Mouse (Mus musculus) hindbrain, embryonic 12.5 days (tissue): ENCODE results near the gene Gm13275. TPM values are rescaled to one million over a fixed set of nuclear protein-coding genes. Genes with fewer than 3 reads are reported as not detected.
"Not testable (repeated sequence)": the region's sequence is repeated elsewhere in the genome, so short reads cannot be mapped to it uniquely, and the experiment has no call there.

Experiments used
- ATAC-seq: fragments of 200-750 bp; cut with Nextera tagmentation; 2 replicates; pipeline ENCODE4 v1.8.0; 2017; ENCODE audit warnings: moderate TSS enrichment; ENCODE audit not compliant: low FRiP score
- H3K27ac ChIP-seq: fragments of 300-500 bp; sonication (generic); 2 replicates; pipeline ENCODE4 v1.5.1; 2016; ENCODE audit warnings: mild to moderate bottlenecking
- H3K27me3 ChIP-seq: fragments of 300-500 bp; sonication (generic); 2 replicates; pipeline ENCODE4 v1.6.1; 2016; ENCODE audit warnings: mild to moderate bottlenecking
- H3K36me3 ChIP-seq: fragments of 300-500 bp; sonication (generic); 2 replicates; pipeline ENCODE4 v1.6.1; 2016; ENCODE audit warnings: mild to moderate bottlenecking
- H3K4me1 ChIP-seq: fragments of 300-500 bp; sonication (generic); 2 replicates; pipeline ENCODE4 v1.6.1; 2016
- H3K4me2 ChIP-seq: fragments of 300-500 bp; sonication (generic); replicated peaks from 2 replicates; pipeline ENCODE4 v1.6.1; 2016; ENCODE audit warnings: mild to moderate bottlenecking
- H3K4me3 ChIP-seq: fragments of 300-500 bp; sonication (generic); 2 replicates; pipeline ENCODE4 v1.5.1; 2016; ENCODE audit warnings: mild to moderate bottlenecking
- H3K9ac ChIP-seq: fragments of 300-500 bp; sonication (generic); 2 replicates; pipeline ENCODE4 v1.6.1; 2016; ENCODE audit warnings: mild to moderate bottlenecking, moderate library complexity
- H3K9me3 ChIP-seq: fragments of 300-500 bp; sonication (generic); replicated peaks from 2 replicates; pipeline ENCODE4 v1.6.1; 2016; ENCODE audit warnings: mild to moderate bottlenecking
- WGBS: fragments of 180-500 bp; shearing (Covaris S2); methylation state at CpG from one replicate; pipeline ENCODE4 v1.1.7; 2016; 5-methylcytosine and 5-hydroxymethylcytosine counted together
- polyA plus RNA-seq: library from polyadenylated mRNA; unstranded; fragments of >200 nt; fragmentation: Nextera tagmentation; extraction: Ambion mirVana; gene quantifications from 2 replicates; pipeline ENCODE4 v1.2.1, GENCODE M21; 2016

The Gm13275 gene
- polyA plus RNA-seq, 1 experiment from 2014 or later: not detected

DNA sequence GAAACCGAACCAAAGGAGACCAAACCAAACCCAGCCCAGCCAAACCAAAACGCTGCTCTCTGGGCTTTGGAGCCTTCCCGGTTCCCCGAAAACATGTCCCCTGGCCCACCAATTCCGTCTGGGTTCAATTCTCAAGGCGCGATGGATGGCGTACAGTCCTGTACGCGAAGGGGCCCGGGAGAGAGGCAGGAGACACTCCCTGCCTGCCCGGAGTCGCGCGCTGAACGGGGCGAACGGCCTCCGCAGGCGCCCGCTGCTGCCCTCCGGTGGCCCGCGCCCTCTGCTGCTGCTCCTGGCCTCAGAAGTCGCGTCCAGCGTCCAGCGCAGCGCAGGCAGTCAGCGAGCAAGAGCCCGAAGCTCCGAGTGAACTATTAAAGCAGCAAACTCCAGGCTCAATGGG lies 20.8 kb upstream of the Gm13275 start, which contains the start of gene Gm13290:
Gene Gm13290, plus strand, starts transcription at position 301 of the 400 bp plus-strand sequence.
- not testable (repeated sequence) for H3K4me2 ChIP-seq, H3K36me3 ChIP-seq, H3K9me3 ChIP-seq, H3K4me3 ChIP-seq, H3K9ac ChIP-seq, H3K27me3 ChIP-seq, H3K4me1 ChIP-seq, ATAC-seq, H3K27ac ChIP-seq
- no CpG with 5 or more reads among the region's 32 CpGs for WGBS

DNA sequence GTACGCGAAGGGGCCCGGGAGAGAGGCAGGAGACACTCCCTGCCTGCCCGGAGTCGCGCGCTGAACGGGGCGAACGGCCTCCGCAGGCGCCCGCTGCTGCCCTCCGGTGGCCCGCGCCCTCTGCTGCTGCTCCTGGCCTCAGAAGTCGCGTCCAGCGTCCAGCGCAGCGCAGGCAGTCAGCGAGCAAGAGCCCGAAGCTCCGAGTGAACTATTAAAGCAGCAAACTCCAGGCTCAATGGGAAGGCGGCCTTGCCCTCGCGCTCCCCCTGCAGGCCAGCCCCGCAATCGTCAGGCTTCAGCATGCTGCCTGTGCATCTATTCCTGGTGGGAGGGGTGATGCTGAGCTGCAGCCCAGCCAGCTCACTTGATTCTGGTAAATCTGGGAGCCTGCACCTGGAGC lies 17.7 kb upstream of the Gm13275 start, which contains the start of gene Gm13289:
Gene Gm13289, plus strand, starts transcription at position 301 of the 400 bp plus-strand sequence.
- not testable (repeated sequence) for H3K9me3 ChIP-seq, H3K4me2 ChIP-seq, H3K9ac ChIP-seq, H3K4me1 ChIP-seq, H3K4me3 ChIP-seq, ATAC-seq, H3K27me3 ChIP-seq, H3K27ac ChIP-seq, H3K36me3 ChIP-seq
- no CpG with 5 or more reads among the region's 29 CpGs for WGBS

DNA sequence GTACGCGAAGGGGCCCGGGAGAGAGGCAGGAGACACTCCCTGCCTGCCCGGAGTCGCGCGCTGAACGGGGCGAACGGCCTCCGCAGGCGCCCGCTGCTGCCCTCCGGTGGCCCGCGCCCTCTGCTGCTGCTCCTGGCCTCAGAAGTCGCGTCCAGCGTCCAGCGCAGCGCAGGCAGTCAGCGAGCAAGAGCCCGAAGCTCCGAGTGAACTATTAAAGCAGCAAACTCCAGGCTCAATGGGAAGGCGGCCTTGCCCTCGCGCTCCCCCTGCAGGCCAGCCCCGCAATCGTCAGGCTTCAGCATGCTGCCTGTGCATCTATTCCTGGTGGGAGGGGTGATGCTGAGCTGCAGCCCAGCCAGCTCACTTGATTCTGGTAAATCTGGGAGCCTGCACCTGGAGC lies 14.7 kb upstream of the Gm13275 start, which contains the start of gene Gm13272:
Gene Gm13272, plus strand, starts transcription at position 301 of the 400 bp plus-strand sequence.
- H3K9me3 ChIP-seq, ATAC-seq, H3K27me3 ChIP-seq, H3K9ac ChIP-seq, H3K27ac ChIP-seq, H3K36me3 ChIP-seq, H3K4me1 ChIP-seq, H3K4me3 ChIP-seq, H3K4me2 ChIP-seq: not testable (repeated sequence)
- no CpG with 5 or more reads among the region's 29 CpGs for WGBS

DNA sequence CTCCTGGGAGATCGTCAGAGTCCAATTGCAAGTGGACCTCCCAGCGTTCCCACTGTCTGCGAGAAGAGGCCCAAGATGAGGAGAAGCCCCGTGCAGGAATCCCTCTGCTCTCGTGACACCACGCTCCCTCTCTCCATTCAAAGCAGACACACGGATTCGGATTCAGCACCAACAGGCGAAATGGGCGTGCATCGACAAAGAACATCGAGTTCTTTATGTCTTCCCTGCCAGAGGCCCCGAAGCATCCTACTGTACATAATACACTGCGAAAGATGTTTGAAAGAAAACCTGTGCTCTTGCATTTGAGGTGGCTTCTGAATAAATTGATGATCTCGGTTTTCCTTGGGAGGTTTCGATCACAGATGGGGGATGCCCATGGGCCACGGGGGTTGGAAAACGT lies 14.0 kb upstream of the Gm13275 start:
- not testable (repeated sequence) for H3K4me2 ChIP-seq
- WGBS: 57% methylated on average over 14 of the region's 18 CpGs

DNA sequence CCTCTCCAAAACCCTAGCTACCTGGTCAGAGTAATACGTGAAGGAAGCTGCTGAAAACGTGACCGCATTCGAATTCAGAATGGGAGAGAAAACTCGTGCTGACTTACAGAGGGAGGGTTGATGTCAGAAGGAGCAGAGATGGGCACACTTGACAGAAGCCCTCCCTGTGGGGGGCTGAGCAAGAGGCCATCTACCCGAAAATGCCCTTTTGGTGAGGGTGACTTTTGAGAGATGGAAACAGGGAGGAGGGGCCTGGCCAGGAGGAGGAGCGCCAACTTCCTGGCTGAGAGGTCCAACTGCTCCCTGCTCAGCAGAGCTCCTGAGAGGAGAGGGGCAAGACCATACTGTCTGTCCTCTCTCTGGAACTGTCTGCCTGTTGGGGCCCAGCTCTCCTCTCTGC lies 12.5 kb upstream of the Gm13275 start, which contains the start of gene Ifnz:
Gene Ifnz, plus strand, starts transcription at position 301 of the 400 bp plus-strand sequence.
- not testable (repeated sequence) for H3K4me3 ChIP-seq, H3K9me3 ChIP-seq, H3K36me3 ChIP-seq

More for the DNA sequence above, 14.0 kb upstream of the Gm13275 start:
- H3K9me3 ChIP-seq, H3K27ac ChIP-seq, H3K36me3 ChIP-seq, H3K27me3 ChIP-seq, ATAC-seq, H3K9ac ChIP-seq, H3K4me3 ChIP-seq, H3K4me1 ChIP-seq: not testable (repeated sequence)

DNA sequence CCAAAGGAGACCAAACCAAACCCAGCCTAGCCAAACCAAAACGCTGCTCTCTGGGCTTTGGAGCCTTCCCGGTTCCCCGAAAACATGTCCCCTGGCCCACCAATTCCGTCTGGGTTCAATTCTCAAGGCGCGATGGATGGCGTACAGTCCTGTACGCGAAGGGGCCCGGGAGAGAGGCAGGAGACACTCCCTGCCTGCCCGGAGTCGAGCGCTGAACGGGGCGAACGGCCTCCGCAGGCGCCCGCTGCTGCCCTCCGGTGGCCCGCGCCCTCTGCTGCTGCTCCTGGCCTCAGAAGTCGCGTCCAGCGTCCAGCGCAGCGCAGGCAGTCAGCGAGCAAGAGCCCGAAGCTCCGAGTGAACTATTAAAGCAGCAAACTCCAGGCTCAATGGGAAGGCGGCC lies 12.0 kb upstream of the Gm13275 start:
- H3K27me3 ChIP-seq, H3K36me3 ChIP-seq, ATAC-seq, H3K27ac ChIP-seq, H3K9me3 ChIP-seq, H3K4me3 ChIP-seq, H3K9ac ChIP-seq, H3K4me1 ChIP-seq: not testable (repeated sequence)
- WGBS: 0% methylated on average over 1 of the region's 31 CpGs
- peak overlapping the region; percentile 41 for H3K4me2 ChIP-seq

More for the DNA sequence above, 12.5 kb upstream of the Gm13275 start, which contains the start of gene Ifnz:
- ATAC-seq, H3K9ac ChIP-seq, H3K27me3 ChIP-seq, H3K4me1 ChIP-seq, H3K27ac ChIP-seq: not testable (repeated sequence)
- WGBS: 12% methylated on average over 5 of the region's 7 CpGs
- peak within 1 kb of the TSS; percentile 41 for H3K4me2 ChIP-seq

DNA sequence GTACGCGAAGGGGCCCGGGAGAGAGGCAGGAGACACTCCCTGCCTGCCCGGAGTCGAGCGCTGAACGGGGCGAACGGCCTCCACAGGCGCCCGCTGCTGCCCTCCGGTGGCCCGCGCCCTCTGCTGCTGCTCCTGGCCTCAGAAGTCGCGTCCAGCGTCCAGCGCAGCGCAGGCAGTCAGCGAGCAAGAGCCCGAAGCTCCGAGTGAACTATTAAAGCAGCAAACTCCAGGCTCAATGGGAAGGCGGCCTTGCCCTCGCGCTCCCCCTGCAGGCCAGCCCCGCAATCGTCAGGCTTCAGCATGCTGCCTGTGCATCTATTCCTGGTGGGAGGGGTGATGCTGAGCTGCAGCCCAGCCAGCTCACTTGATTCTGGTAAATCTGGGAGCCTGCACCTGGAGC lies 8.9 kb upstream of the Gm13275 start, which contains the start of gene Gm13276:
Gene Gm13276, plus strand, starts transcription at position 301 of the 400 bp plus-strand sequence.
- H3K9ac ChIP-seq, H3K27ac ChIP-seq, H3K4me2 ChIP-seq, H3K9me3 ChIP-seq, H3K4me3 ChIP-seq, H3K4me1 ChIP-seq, H3K27me3 ChIP-seq, H3K36me3 ChIP-seq, ATAC-seq: not testable (repeated sequence)
- no CpG with 5 or more reads among the region's 27 CpGs for WGBS

DNA sequence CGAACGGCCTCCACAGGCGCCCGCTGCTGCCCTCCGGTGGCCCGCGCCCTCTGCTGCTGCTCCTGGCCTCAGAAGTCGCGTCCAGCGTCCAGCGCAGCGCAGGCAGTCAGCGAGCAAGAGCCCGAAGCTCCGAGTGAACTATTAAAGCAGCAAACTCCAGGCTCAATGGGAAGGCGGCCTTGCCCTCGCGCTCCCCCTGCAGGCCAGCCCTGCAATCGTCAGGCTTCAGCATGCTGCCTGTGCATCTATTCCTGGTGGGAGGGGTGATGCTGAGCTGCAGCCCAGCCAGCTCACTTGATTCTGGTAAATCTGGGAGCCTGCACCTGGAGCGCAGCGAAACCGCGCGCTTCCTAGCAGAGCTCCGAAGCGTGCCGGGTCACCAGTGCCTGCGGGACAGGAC lies 5.9 kb upstream of the Gm13275 start, which contains the start of gene Gm13277:
Gene Gm13277, plus strand, starts transcription at position 231 of the 400 bp plus-strand sequence.
- 0% methylated on average over 4 of the region's 28 CpGs for WGBS
- not testable (repeated sequence) for H3K9me3 ChIP-seq, H3K4me2 ChIP-seq, H3K4me1 ChIP-seq, H3K36me3 ChIP-seq, H3K9ac ChIP-seq, ATAC-seq, H3K4me3 ChIP-seq, H3K27me3 ChIP-seq, H3K27ac ChIP-seq

DNA sequence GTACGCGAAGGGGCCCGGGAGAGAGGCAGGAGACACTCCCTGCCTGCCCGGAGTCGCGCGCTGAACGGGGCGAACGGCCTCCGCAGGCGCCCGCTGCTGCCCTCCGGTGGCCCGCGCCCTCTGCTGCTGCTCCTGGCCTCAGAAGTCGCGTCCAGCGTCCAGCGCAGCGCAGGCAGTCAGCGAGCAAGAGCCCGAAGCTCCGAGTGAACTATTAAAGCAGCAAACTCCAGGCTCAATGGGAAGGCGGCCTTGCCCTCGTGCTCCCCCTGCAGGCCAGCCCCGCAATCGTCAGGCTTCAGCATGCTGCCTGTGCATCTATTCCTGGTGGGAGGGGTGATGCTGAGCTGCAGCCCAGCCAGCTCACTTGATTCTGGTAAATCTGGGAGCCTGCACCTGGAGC lies 3.0 kb upstream of the Gm13275 start, which contains the start of gene Gm13278:
Gene Gm13278, plus strand, starts transcription at position 301 of the 400 bp plus-strand sequence.
- not testable (repeated sequence) for H3K4me2 ChIP-seq, H3K9me3 ChIP-seq, H3K27me3 ChIP-seq, H3K9ac ChIP-seq, H3K36me3 ChIP-seq, ATAC-seq, H3K4me3 ChIP-seq, H3K4me1 ChIP-seq, H3K27ac ChIP-seq
- WGBS: no CpG with 5 or more reads among the region's 28 CpGs

DNA sequence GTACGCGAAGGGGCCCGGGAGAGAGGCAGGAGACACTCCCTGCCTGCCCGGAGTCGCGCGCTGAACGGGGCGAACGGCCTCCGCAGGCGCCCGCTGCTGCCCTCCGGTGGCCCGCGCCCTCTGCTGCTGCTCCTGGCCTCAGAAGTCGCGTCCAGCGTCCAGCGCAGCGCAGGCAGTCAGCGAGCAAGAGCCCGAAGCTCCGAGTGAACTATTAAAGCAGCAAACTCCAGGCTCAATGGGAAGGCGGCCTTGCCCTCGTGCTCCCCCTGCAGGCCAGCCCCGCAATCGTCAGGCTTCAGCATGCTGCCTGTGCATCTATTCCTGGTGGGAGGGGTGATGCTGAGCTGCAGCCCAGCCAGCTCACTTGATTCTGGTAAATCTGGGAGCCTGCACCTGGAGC lies 2.8 kb downstream of the Gm13275 start, which contains the start of gene Gm13279:
Gene Gm13279, plus strand, starts transcription at position 301 of the 400 bp plus-strand sequence.
- no CpG with 5 or more reads among the region's 28 CpGs for WGBS
- not testable (repeated sequence) for H3K9me3 ChIP-seq, H3K36me3 ChIP-seq, H3K4me2 ChIP-seq, ATAC-seq, H3K4me3 ChIP-seq, H3K27me3 ChIP-seq, H3K27ac ChIP-seq, H3K9ac ChIP-seq, H3K4me1 ChIP-seq

DNA sequence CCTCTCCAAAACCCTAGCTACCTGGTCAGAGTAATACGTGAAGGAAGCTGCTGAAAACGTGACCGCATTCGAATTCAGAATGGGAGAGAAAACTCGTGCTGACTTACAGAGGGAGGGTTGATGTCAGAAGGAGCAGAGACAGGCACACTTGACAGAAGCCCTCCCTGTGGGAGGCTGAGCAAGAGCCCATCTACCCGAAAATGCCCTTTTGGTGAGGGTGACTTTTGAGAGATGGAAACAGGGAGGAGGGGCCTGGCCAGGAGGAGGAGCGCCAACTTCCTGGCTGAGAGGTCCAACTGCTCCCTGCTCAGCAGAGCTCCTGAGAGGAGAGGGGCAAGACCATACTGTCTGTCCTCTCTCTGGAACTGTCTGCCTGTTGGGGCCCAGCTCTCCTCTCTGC lies 5.1 kb downstream of the Gm13275 start, which contains the start of gene Gm13285:
Gene Gm13285, plus strand, starts transcription at position 301 of the 400 bp plus-strand sequence.
- H3K9me3 ChIP-seq, H3K27me3 ChIP-seq, H3K36me3 ChIP-seq, H3K4me2 ChIP-seq, H3K4me1 ChIP-seq, H3K27ac ChIP-seq, H3K4me3 ChIP-seq, ATAC-seq, H3K9ac ChIP-seq: not testable (repeated sequence)
- WGBS: 13% methylated on average over 5 of the region's 7 CpGs

DNA sequence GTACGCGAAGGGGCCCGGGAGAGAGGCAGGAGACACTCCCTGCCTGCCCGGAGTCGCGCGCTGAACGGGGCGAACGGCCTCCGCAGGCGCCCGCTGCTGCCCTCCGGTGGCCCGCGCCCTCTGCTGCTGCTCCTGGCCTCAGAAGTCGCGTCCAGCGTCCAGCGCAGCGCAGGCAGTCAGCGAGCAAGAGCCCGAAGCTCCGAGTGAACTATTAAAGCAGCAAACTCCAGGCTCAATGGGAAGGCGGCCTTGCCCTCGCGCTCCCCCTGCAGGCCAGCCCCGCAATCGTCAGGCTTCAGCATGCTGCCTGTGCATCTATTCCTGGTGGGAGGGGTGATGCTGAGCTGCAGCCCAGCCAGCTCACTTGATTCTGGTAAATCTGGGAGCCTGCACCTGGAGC lies 8.7 kb downstream of the Gm13275 start, which contains the start of gene Gm13287:
Gene Gm13287, plus strand, starts transcription at position 301 of the 400 bp plus-strand sequence.
- not testable (repeated sequence) for H3K36me3 ChIP-seq, H3K4me3 ChIP-seq, H3K4me2 ChIP-seq, H3K9me3 ChIP-seq, H3K9ac ChIP-seq, H3K27me3 ChIP-seq, ATAC-seq, H3K4me1 ChIP-seq, H3K27ac ChIP-seq
- no CpG with 5 or more reads among the region's 29 CpGs for WGBS

DNA sequence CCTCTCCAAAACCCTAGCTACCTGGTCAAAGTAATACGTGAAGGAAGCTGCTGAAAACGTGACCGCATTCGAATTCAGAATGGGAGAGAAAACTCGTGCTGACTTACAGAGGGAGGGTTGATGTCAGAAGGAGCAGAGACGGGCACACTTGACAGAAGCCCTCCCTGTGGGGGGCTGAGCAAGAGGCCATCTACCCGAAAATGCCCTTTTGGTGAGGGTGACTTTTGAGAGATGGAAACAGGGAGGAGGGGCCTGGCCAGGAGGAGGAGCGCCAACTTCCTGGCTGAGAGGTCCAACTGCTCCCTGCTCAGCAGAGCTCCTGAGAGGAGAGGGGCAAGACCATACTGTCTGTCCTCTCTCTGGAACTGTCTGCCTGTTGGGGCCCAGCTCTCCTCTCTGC lies 10.9 kb downstream of the Gm13275 start, which contains the start of gene Gm13288:
Gene Gm13288, plus strand, starts transcription at position 301 of the 400 bp plus-strand sequence.
- not testable (repeated sequence) for H3K4me1 ChIP-seq, H3K27me3 ChIP-seq, ATAC-seq, H3K27ac ChIP-seq, H3K36me3 ChIP-seq, H3K9ac ChIP-seq, H3K9me3 ChIP-seq, H3K4me3 ChIP-seq
- peak within 1 kb of the TSS; percentile 43 for H3K4me2 ChIP-seq
- WGBS: no CpG with 5 or more reads among the region's 8 CpGs
